Mouse (Mus musculus) midbrain, embryonic 16.5 days (tissue): Measurements from ENCODE around the gene Mpped2. TPM values are rescaled to one million over a fixed set of nuclear protein-coding genes. Genes with fewer than 3 reads are reported as not detected.

Source experiments
- ATAC-seq: fragments of 200-750 bp; cut with Nextera tagmentation; 2 replicates; pipeline ENCODE4 v1.8.0; 2017; ENCODE audit warnings: moderate TSS enrichment
- H3K27ac ChIP-seq: fragments of 300-500 bp; sonication (generic); 2 replicates; pipeline ENCODE4 v1.5.1; 2014; ENCODE audit warnings: mild to moderate bottlenecking, low read length, mixed read lengths
- H3K27me3 ChIP-seq: fragments of 300-500 bp; sonication (generic); 2 replicates; pipeline ENCODE4 v1.6.1; 2014; ENCODE audit warnings: low read depth, low read length, mixed read lengths; ENCODE audit not compliant: control insufficient read depth, insufficient read depth
- H3K36me3 ChIP-seq: fragments of 300-500 bp; sonication (generic); 2 replicates; pipeline ENCODE4 v1.6.1; 2014; ENCODE audit warnings: mild to moderate bottlenecking, low read length, moderate library complexity, mixed read lengths; ENCODE audit not compliant: control insufficient read depth, insufficient read depth
- H3K4me1 ChIP-seq: fragments of 300-500 bp; sonication (generic); 2 replicates; pipeline ENCODE4 v1.6.1; 2014; ENCODE audit warnings: mild to moderate bottlenecking, low read length, mixed read lengths; ENCODE audit not compliant: control insufficient read depth, insufficient read depth
- H3K4me2 ChIP-seq: fragments of 300-500 bp; sonication (generic); 2 replicates; pipeline ENCODE4 v1.6.1; 2014; ENCODE audit warnings: mild to moderate bottlenecking, low read length, mixed read lengths
- H3K4me3 ChIP-seq: fragments of 300-500 bp; sonication (generic); 2 replicates; pipeline ENCODE4 v1.5.1; 2014; ENCODE audit warnings: low read depth, mild to moderate bottlenecking, low read length, moderate library complexity, mixed read lengths
- H3K9ac ChIP-seq: fragments of 300-500 bp; sonication (generic); 2 replicates; pipeline ENCODE4 v1.6.1; 2014; ENCODE audit warnings: low read depth, low read length, mixed read lengths
- H3K9me3 ChIP-seq: fragments of 300-500 bp; sonication (generic); replicated peaks from 2 replicates; pipeline ENCODE4 v1.6.1; 2014; ENCODE audit warnings: mild to moderate bottlenecking, low read length, mixed read lengths; ENCODE audit not compliant: control insufficient read depth, poor library complexity, severe bottlenecking
- WGBS: fragments of 180-500 bp; shearing (Covaris S2); extraction: QIAGEN DNeasy Blood & Tissue Kit; methylation state at CpG from one replicate; pipeline ENCODE4 v1.1.7; 2014; 5-methylcytosine and 5-hydroxymethylcytosine counted together
- polyA plus RNA-seq: library from polyadenylated mRNA; unstranded; fragments of >200 nt; fragmentation: Nextera tagmentation; extraction: Ambion mirVana; gene quantifications from 2 replicates; pipeline ENCODE4 v1.2.1, GENCODE M21; 2015

Gene Mpped2
- polyA plus RNA-seq, 1 experiment from 2014 or later, result 110 TPM

DNA sequence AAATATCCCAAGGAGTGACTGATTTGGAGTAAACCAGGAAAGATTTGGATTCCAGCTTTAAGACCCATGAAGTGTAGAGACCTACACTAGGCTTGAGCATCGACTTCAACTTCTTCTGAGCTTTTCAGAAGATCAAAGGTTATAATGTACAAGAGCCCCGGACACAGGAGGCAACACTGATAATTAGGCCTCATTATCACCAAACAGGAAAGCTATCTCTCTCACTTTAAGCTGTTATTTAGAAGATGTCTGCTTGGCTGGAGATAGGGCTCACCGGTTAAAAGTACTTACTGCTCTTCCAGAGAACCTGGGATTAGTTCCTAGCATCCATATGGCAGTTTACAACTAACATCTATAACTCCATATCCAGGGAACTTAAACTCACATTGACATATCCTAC lies 39.1 kb downstream of the Mpped2 start:
- Histone ChIP-seq H3K27ac (no peak overlapping the region), H3K4me3 (no peak overlapping the region), H3K36me3 (no peaks in the 10 kb centered on the region), H3K27me3 (no peaks in the 10 kb centered on the region), H3K4me2 (no peak overlapping the region), H3K9me3 (no peaks in the 10 kb centered on the region), H3K4me1 (peaks cover 21% of the 10 kb centered on the region), H3K9ac (no peak overlapping the region)
- no peak for ATAC-seq
- WGBS, result 71% methylated on average over 3 of the region's 3 CpGs

DNA sequence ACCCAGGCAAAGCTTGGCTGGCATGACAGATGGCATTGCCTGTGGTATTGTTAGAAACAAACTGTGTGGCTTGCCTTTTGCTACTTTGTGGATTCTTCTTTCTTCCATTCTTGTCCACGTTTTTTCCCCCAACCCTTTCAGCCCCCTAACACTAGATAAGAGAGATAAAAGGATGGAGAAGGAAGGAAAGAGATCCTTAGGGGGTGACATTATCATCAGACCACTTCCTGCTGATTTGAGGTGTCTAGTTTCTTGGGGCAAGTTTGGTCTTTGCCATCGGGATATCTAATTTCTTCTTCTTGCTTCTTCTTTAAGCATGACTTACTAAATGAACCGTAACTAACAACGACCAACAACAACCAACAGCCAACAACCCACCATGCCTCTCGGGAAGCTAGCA lies 40.3 kb downstream of the Mpped2 start:
- H3K36me3 ChIP-seq, result no peaks in the 10 kb centered on the region
- H3K4me1 ChIP-seq, result peaks cover 21% of the 10 kb centered on the region
- H3K9me3 ChIP-seq, result no peaks in the 10 kb centered on the region
- no peak overlapping the region for H3K9ac ChIP-seq
- no peak overlapping the region for H3K27ac ChIP-seq
- H3K4me3 ChIP-seq, result no peak overlapping the region
- no peak for ATAC-seq
- WGBS, result 65% methylated on average over 5 of the region's 5 CpGs
- no peak overlapping the region for H3K4me2 ChIP-seq
- no peaks in the 10 kb centered on the region for H3K27me3 ChIP-seq

DNA sequence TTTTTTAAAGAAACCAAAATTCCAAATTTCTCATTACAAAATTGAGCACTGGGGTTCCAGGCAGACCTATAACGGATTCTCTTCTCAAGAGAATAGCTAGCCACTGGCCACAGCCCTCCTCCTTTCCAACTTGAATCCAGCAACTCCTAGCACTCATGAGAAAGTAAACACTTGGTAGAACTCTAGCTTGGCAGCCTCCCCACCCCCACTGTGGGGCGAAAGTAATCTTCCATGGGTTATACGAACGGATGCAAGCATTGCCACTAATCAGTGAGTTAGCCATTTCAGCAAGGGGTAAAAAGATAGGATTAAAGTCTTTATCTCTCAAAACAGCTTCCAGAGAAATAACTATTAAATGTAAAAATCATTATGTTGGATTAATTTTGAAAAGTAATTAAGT lies 40.9 kb downstream of the Mpped2 start:
- Histone ChIP-seq H3K36me3 (no peaks in the 10 kb centered on the region), H3K9ac (no peak overlapping the region), H3K4me1 (peaks cover 21% of the 10 kb centered on the region), H3K27ac (no peak overlapping the region), H3K27me3 (no peaks in the 10 kb centered on the region), H3K4me2 (no peak overlapping the region), H3K9me3 (no peaks in the 10 kb centered on the region), H3K4me3 (no peak overlapping the region)
- no peak for ATAC-seq
- WGBS, result 51% methylated on average over 4 of the region's 4 CpGs

DNA sequence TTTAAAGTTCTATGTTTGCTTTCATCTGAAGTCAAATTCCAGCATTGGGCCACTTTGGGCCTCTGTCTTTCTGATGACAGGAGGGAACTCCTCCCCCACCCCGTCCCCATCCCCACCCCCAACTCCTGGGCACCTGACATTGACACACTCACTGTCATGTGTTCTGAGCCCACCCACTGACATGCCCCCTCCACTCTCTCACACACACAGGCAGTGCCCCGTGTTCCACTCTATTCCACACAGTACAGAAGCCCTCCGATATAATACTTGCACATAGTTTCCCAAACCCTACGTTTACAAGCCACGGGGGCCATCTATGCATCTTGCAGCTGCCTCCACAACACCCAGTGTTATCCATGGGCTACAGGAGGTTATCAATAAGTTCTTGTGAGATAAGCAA lies 42.1 kb downstream of the Mpped2 start:
- Histone ChIP-seq H3K4me3 (no peak overlapping the region), H3K4me1 (peaks cover 19% of the 10 kb centered on the region), H3K9ac (no peak overlapping the region), H3K27me3 (no peaks in the 10 kb centered on the region), H3K4me2 (no peak overlapping the region), H3K27ac (no peak overlapping the region), H3K36me3 (no peaks in the 10 kb centered on the region), H3K9me3 (no peaks in the 10 kb centered on the region)
- no peak for ATAC-seq
- 74% methylated on average over 5 of the region's 5 CpGs for WGBS

DNA sequence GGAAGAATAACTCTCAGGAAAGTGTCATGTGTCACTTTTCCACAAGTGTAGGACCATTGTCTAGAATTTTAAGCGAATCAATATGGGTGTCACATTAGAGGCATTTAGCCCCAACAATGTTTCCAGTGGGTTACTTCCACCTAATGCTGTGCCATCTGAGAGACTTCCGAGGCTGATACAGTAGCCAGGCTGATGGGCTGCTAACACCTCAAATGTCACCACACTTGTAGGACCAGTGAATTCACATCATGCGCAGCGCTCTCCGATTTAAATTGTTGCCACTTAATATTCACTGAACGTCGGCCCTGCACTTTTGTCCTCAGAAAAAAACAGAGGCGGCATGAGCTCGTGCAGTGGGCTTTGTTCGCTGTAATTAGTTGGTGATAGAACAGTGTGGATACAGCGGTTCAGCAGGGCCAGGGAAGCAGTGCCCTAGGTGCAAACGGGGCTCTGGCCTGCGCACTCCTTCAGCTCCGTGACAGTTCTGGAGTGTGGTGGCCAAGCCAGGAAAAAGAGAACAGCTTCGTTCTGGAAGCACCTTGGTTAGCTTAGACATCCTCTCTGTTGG lies 42.8 kb downstream of the Mpped2 start:
- H3K36me3 ChIP-seq, result no peaks in the 10 kb centered on the region
- no peak overlapping the region for H3K9ac ChIP-seq
- H3K27me3 ChIP-seq, result no peaks in the 10 kb centered on the region
- 29% methylated on average over 15 of the region's 15 CpGs for WGBS
- H3K4me3 ChIP-seq, result no peak overlapping the region
- H3K9me3 ChIP-seq, result no peaks in the 10 kb centered on the region
- no peak overlapping the region for H3K4me2 ChIP-seq
- peak overlapping the region; percentile 38; the same call in 1 of the 2 replicates for H3K27ac ChIP-seq
- H3K4me1 ChIP-seq, result peaks cover 15% of the 10 kb centered on the region
- ATAC-seq, result peak; percentile 37; the same call in 1 of the 2 replicates

DNA sequence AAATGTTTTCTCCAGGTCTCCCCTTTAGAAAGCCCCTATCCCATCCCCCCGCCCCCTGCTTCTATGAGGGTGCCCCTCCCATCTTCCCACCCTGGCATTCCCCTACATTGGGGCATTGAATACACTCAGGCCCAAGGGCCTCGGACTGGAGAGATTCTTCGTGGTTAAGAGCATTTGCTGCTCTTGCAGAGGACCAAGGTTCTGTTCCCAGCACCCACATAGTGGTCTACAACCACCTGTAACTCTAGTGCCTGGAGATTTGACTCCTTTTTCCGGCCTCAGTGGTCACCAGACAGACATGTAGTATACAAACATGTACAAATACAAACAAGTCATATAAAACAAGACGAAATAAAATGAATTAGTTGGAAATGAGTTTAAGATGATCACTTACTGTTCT lies 45.9 kb downstream of the Mpped2 start:
- Histone ChIP-seq H3K9ac (no peak overlapping the region), H3K4me1 (peaks cover 13% of the 10 kb centered on the region), H3K4me3 (no peak overlapping the region), H3K4me2 (no peak overlapping the region), H3K27ac (no peak overlapping the region), H3K9me3 (no peaks in the 10 kb centered on the region), H3K36me3 (no peaks in the 10 kb centered on the region), H3K27me3 (no peaks in the 10 kb centered on the region)
- ATAC-seq, result no peak
- 92% methylated on average over 5 of the region's 5 CpGs for WGBS

DNA sequence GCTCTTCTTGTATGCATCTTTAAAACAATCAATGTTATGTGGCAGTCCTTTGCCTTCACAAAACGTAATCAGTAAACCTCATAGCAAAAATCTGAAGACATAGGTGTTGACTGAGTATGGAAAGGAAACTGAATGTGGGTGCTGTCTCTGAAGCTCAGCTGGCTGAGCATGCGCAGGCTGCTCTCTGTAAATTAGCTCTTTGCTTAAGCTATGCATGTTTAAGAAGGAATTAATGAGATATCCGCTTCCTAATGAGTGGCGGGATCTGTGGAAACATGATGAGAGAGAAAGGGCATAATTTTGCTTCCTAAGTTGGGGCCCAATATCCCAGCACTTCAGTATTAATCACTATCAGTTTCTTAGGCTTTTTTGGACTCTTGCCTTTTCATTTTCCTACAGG lies 51.0 kb downstream of the Mpped2 start:
- Histone ChIP-seq H3K4me3 (no peak overlapping the region), H3K4me1 (peaks cover 9% of the 10 kb centered on the region; the same call in 1 of the 2 replicates), H3K9me3 (no peaks in the 10 kb centered on the region), H3K27ac (no peak overlapping the region), H3K27me3 (no peaks in the 10 kb centered on the region), H3K9ac (no peak overlapping the region), H3K36me3 (no peaks in the 10 kb centered on the region), H3K4me2 (no peak overlapping the region)
- 67% methylated on average over 4 of the region's 4 CpGs for WGBS
- ATAC-seq, result no peak

DNA sequence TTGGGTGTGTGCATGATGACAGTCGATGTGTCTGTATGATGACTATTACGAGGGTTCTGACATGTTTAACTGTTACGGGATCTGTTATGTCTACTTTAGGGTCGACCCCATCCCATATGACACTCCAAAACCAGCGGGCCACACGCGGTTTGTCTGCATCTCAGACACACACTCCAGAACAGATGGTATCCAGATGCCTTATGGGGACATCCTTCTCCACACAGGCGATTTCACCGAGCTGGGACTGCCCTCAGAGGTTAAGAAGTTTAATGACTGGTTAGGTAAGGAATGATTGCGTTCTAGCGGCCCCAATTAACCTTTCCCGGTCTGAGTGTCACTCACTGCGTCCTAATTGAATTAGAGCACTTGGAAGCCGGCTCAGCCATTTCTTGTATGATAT lies 51.5 kb downstream of the Mpped2 start:
- Histone ChIP-seq H3K4me2 (no peak overlapping the region), H3K9me3 (no peaks in the 10 kb centered on the region), H3K36me3 (no peaks in the 10 kb centered on the region), H3K4me3 (no peak overlapping the region), H3K9ac (no peak overlapping the region), H3K27ac (no peak overlapping the region), H3K4me1 (peaks cover 9% of the 10 kb centered on the region; the same call in 1 of the 2 replicates), H3K27me3 (no peaks in the 10 kb centered on the region)
- peak; percentile 27; the same call in 1 of the 2 replicates for ATAC-seq
- WGBS, result 67% methylated on average over 14 of the region's 14 CpGs

DNA sequence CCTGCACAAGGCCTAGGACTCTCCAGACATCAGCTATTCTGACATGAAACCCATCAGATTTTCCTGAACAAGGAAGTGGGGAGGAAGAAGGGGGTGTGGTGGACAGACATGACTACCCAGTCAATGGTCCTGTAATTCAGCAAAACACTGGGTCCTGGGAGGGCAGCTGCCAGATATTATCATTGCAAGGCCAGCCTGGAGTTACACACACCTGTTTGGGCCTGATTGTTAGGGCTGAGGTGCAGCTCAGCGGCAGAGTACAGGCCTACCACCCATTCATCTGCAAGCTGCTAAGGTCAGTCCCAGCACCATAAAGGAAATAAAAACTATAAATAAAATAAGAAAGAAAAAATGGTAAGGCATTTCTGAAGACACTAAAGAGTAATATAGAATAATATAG lies 52.3 kb downstream of the Mpped2 start:
- no peak overlapping the region for H3K4me3 ChIP-seq
- no peak for ATAC-seq
- H3K36me3 ChIP-seq, result no peaks in the 10 kb centered on the region
- no peak overlapping the region for H3K27ac ChIP-seq
- H3K4me1 ChIP-seq, result peaks cover 6% of the 10 kb centered on the region; the same call in 1 of the 2 replicates
- H3K27me3 ChIP-seq, result no peaks in the 10 kb centered on the region
- WGBS, result 94% methylated on average over 1 of the region's 1 CpGs
- H3K9ac ChIP-seq, result no peak overlapping the region
- no peaks in the 10 kb centered on the region for H3K9me3 ChIP-seq
- H3K4me2 ChIP-seq, result no peak overlapping the region
